Mouse (Mus musculus) left cerebral cortex, postnatal 4 days (tissue): Measurements from ENCODE around the gene Gdap1l1. TPM values are rescaled to one million over a fixed set of nuclear protein-coding genes. Genes with fewer than 3 reads are reported as not detected.
"Not testable (repeated sequence)": the region's sequence is repeated elsewhere in the genome, so short reads cannot be mapped to it uniquely, and the experiment has no call there.

Experiments
- DNase-seq: peaks from one replicate; pipeline ENCODE4 v3.0.0-alpha.2; 2022
- intact Hi-C: fragments of 180-260 bp; cut with DNase I; formaldehyde crosslinking; loops from one replicate; pipeline ENCODE4 v1.15.1; 2025
- total RNA-seq, 2 experiments: library from RNA; stranded (reverse); gene quantifications; 2 replicates each; pipeline ENCODE4 v1.2.3; 2021

Gene Gdap1l1
- total RNA-seq: 10 to 100 TPM; 90.8 to 98.3 TPM

DNA sequence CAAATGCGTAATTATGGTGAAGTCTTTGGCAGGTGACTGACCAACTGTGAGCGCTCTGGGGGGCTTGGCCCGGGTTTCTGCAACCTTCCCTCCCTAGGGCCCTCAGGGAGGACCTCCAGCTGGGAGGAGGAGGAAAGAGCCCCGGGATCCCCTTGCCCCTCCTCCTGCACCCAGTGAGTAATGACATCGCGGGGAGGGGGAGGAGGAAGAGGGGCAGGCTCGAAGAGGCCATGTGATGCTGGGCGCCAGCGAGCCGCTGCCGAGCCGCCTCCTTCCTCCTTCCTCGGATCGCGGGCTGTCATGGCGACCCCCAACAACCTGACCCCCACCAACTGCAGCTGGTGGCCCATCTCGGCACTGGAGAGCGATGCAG is at the start of gene Gdap1l1:
Gene Gdap1l1, plus strand, starts transcription at position 231 of the 373 bp plus-strand sequence.
- peak; percentile 76 for DNase-seq
- intact Hi-C loops: no loop called here

DNA sequence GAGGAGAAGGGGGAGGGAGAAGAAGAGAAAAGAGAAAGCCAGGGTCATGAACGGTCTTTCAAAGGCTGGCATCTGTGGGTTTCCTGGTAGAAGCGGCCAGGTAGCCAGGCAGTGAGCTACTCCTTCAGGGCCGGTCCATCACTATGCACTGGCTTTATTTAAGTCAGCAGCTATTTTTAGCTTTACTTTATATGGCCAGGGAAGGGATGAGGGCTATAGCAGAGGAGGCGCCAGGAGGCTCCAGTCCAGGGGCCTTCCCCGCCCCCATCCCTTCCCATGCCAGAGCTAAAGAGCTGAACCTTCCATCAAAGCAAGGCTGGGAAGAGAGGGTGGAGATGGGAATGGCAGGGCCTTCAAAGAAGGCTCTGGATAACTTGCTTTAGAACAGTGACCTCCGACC is 45.8 kb upstream of the Gdap1l1 start:
- intact Hi-C loops: no loop called here
- no peak for DNase-seq

DNA sequence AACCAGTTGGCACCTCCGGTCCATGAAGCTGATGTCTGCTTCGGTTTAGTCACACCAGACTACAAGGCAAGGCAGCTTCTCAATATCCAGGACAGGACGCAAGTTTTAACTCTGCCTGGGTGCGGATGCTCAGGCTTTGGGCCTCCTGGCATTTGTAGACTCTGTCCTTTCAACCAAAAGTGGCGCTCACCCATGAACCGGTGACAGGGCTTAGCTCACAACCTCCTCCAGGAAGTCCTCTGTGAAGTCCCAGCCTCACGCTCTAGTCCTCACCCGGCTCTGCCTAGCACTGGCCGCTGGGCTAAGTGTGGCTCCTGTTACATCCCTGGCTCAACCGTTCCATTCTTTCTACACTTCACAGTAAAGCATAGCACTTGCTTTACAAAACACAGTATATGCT is 45.0 kb upstream of the Gdap1l1 start:
- intact Hi-C loops: no loop called here

DNA sequence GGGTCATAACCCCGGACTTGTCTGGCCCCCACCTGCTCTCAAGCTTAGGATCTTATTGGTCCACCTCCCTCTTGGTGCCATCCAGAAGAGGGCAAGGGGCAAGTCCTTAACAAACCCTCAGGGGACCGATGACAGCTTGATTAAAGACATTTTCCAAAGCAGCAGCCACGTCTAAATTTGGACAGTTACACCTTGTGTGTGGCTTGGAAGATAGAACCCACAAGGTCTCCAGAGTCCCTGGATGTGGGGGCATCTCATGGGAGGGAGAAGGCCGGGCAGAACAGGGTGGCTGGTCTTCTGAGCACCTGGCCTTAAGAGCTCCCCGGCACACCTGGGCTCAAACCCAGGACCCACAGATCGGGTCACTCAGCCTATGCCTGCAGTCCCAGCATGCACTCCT is 44.3 kb upstream of the Gdap1l1 start:
- intact Hi-C loops: no loop called here
- no peak for DNase-seq

More for the DNA sequence above, 45.0 kb upstream of the Gdap1l1 start:
- DNase-seq: no peak

DNA sequence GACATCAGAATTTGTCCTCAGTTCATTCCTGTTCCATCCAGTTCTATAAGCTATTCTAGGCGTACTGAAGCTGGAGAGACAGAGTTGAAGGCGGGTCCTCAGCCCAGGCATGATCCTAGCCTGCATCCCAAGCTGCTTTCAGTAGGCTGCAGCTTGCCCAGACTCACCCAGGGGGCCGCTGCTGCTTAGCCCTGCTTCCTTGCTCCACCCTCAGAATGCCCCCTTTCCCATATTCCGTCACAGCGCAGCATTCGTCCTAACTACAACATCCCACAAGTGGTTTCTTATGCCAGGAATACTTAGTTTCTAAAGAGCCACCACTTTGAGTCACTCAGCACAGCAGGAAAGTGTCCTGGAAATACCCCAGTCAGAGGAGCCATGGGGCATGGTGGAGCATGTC is 43.3 kb upstream of the Gdap1l1 start:
- no peak for DNase-seq
- intact Hi-C loops: no loop called here

DNA sequence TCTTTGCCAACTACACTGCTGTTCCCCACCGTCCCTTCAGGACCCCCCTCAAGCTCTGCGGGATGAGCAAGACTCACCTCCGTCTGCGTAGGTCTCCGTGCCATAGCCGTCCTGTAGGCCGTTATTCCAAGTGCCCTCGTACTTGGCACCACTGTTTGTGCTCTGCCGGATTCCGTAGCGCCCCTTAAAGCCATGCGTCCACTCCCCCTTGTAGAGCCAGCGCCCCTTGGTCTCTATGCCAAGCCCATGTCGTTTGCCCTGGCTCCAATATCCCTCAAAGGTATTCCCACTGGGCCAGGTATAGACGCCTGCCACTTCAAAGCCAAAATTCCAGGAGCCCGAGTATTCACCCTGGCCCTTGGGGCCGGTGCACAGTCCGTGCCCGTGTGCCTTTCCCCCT is 41.2 kb upstream of the Gdap1l1 start:
- intact Hi-C loops: no loop called here

DNA sequence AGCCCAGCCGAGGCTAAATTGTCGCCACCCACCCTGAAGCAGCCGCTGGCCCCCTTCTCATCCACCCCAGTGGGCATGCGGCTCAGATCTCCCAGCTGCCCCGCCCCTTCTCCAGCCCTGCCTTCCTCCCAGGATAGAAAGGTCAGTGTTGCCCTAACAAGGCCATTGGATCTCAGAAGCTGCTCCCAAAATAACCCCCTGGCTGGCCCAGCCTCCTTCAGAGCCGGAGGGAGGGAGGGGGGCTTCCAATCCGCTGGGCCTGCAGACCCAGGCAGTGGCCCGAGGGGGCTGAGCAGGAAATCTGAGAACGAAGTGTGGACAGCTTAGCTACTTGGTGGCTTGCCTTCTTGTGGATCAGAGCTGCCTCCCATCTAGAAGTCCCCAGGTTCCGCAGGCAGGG is 40.4 kb upstream of the Gdap1l1 start, which contains the start of gene Jph2:
Gene Jph2, minus strand, starts transcription at position 89 of the 400 bp plus-strand sequence.
- intact Hi-C loops: no loop called here
- DNase-seq: no peak

More for the DNA sequence above, 41.2 kb upstream of the Gdap1l1 start:
- DNase-seq: no peak

DNA sequence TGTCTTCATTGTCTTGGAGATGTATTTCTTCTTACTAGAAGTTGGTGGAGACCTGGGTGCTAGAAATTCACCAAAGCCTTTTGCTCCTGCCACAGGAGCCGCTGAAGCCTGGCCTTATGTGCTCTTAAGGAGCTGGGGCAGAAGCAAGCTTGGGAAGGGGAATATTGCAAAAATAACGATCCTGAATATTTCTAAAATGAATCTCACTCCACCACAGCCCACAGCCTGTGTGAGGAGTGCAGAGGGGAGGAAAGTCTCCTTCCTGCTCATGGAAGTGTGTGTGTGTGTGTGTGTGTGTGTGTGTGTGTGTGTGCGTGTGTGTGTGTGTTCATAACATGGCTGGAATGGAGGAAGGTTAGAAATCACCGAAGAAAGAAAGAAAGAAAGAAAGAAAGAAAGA is 39.5 kb upstream of the Gdap1l1 start:
- intact Hi-C loops: no loop called here
- no peak for DNase-seq

DNA sequence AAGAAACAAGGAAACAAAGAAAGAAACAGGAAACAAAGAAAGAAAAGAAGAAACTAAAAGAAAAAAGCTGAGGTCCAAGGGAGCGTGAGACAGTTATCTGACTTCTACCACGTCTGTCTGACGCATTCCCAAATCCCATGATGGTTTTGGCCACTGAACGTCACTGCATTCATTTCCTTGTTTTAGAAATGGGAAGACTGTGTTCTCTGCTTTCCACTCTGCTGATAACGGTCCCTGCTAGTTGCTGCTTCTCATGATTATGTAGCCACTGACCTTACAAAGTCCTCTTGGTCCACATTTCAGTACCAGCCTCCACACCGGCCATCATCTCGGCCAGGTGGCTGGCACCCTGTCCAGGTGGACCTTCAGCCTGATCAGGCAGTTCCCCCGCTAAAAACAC is 39.1 kb upstream of the Gdap1l1 start:
- intact Hi-C loops: no loop called here

DNA sequence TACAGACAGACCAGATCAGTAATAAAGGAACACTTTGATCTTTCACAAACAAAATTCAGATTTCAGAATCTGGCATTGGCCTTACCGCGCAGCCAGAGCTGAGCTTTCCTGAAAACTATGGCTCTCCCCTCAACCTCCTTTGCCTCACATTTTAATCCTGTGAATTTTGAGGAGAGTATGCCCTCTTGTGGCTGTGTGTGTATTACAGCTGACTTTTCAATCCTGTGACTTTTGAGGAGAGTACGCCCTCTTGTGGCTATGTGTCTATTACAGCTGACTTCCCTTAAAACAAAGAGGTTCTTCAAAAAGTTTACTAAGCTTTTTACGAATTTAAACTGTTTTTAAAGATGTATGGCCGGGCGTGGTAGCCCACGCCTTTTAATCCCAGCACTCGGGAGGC is 37.1 kb upstream of the Gdap1l1 start:
- DNase-seq: peak; percentile 80
- intact Hi-C loops: loop anchor here (1.0 to 10.0 kb wide), 3 partner anchors 61 to 466 kb away; partner anchors contain the start of gene Srsf6

More for the DNA sequence above, 39.1 kb upstream of the Gdap1l1 start:
- DNase-seq: no peak

DNA sequence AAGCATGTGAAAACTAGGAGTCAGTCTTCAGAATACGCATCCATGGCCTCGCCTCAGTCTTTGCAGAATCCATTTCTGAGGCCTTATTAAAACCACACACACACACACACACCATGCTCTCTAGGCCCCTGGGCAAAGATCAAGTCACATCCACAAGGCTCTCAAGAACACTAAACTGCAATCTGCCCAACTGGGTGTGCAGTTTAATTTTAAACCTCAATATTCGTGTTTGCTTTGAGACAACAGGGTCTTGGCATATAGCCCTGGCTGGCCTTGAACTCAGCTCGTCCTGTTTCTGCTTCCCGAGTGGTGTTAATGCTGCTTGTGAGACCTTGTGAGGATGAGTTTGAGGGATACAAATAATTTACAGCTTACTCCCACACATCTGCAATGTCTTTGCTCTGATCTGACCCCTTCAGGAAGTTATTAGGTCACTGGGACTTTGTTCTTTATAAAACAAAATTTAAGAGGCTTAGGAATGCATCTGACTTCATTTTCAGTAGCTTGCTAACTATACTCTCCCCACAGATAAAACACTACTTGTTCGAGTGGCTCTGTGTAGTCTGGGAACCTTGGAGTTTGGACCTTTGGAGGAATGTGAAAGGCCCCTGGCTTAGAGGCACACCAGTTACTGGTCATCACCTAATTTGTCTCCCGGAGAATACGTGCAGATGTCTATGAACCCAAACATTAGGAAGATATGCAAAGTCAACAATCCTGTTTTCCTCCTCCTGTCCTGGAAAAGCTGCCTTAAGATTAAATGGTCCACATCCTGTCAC is 34.0 kb upstream of the Gdap1l1 start:
- intact Hi-C loops: loop anchor here (10.0 kb wide), 2 partner anchors 359 to 469 kb away; partner anchors contain the start of gene Srsf6
- DNase-seq: no peak

DNA sequence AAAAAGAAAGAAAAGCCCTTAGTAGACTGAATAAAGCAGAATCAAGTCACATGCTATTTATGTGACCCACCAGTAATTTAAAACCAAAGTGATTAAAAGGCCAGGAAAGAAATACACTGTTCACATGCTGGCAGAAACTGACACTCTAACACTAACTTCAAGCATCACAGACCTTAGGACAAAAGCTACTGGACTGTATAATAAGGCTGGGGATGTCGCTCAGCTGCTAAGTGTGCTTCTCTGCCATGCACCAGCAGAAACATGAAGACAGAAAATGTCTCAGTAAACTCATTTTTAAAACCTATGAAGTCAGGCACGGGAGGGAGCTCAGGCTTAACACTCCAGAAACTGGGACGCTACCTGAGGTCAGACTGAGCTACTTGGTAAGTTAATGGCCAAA is 28.1 kb upstream of the Gdap1l1 start:
- intact Hi-C loops: no loop called here
- DNase-seq: no peak

DNA sequence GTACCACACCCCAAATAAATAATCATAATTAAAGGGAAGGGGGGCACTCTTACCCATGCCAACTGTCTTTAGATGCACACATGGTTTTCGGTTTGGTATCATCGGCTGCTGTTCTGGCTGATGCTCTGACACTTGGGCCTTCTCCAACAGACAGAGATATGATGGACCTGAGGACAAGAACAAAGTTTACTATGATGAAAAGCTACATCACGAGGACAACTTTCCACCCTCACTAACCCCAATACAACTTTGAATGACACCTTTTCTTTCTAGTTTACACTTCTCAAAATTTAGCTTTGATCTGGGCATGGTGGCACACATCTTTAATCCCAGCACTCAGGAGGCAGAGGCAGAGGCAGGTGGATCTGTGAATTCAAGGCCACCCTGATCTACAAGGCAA is 26.9 kb upstream of the Gdap1l1 start:
- intact Hi-C loops: not testable (repeated sequence)

DNA sequence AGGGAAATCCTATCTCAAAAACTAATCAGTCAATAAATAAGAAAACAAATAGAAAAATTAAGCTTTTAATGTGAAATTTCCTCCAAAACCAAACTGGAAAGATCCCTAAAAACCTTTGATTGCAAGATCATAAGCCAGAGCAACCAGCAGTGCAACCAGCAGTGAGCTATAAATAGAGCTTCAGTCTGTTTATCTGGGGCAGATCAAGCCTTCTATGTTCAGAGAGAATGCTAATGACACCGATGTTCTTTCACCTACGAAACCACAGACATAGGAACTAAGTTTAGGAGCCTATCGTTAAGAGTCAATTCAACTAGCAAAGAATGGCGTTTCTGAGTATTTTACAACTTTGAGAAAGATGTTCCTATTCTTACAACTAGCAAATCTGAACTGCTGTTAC is 26.4 kb upstream of the Gdap1l1 start:
- intact Hi-C loops: no loop called here
- no peak for DNase-seq

More for the DNA sequence above, 26.9 kb upstream of the Gdap1l1 start:
- not testable (repeated sequence) for DNase-seq

DNA sequence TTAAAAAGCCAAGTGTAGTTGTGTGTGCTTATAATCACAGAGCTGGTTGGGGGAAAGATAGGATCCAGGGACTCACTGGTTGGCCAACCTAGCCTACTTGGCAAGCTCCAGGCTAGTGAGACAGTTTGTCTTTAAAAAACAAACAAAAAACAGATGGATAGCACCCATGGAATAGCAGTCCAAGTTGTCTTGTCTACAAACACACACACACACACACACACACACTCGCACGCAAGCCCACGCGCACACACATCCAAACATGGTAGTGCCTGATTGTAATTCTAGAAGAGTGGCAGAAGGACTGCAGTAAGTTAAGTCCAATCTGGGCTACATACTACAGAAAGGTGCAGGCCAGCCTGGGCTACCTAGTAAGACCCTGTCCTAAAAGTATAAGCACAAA is 25.9 kb upstream of the Gdap1l1 start:
- no peak for DNase-seq
- intact Hi-C loops: no loop called here

DNA sequence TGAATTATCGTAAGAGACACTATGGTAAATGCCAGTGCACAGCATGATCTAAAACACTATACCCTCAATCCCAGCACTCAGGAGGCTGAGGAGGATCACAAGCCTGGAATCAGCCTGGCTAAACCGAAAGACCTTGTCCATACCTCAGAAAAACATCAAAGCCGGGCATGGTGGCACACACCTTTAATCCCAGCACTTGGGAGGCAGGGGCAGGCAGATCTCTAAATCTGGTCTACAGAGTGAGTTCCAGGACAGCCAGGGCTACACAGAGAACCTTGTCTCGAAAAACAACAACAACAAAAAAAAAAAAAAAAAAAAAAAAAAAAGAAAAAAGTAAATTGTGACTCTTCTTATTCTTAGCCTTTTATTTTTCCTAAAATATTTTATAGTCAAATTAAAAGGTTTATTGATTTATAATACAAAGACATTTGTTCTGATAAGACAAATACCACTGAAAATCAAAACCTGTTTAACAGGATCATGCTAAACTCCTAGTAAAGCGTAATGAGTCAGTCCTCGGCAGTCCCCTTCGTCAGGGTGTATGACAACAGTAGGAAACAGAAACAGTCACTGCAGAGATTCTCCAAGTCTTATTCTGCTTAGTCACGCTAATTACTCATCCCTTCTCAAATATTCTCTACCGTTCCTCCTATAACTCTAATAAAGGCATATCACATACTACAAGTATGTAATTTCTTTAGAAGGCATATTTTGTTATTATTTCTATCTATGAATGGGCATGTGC is 25.3 kb upstream of the Gdap1l1 start:
- no peak for DNase-seq
- intact Hi-C loops: no loop called here

DNA sequence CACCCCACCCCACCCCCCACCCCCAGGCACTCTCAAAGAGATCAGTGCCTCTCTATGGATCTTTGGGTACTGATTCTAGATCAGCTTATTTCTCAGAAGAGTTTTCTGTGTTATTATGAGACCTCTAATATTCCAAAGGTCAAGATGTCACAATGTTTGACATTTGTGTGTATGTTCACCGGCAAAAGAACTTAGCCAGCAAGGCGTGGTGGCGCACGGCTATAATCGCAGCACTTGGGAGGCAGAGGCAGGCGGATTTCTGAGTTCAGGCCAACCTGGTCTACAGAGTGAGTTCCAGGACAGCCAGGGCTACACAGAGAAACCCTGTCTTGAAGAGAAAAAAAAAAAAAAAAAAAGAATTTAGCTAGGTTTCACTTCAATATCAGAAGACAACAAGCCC is 21.2 kb upstream of the Gdap1l1 start:
- no peak for DNase-seq
- intact Hi-C loops: no loop called here

DNA sequence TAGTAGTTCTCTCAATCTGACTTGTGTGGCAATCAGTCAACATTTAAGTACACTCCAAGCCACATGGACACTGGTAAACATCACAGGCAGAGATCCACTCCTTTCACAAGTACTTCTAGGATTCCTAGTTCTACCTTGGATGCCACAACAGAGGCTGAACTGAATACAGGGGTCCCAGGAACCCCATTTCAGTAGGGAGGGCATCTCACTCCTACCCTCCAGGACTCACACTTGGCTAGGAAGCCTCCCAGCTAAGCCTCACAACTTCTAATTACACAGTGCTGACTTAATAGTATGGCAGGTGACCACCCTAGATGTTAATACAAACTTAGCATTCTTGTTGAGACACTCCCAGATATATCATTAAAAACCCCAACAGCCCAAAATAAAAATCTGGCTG is 20.4 kb upstream of the Gdap1l1 start:
- DNase-seq: no peak
- intact Hi-C loops: no loop called here

DNA sequence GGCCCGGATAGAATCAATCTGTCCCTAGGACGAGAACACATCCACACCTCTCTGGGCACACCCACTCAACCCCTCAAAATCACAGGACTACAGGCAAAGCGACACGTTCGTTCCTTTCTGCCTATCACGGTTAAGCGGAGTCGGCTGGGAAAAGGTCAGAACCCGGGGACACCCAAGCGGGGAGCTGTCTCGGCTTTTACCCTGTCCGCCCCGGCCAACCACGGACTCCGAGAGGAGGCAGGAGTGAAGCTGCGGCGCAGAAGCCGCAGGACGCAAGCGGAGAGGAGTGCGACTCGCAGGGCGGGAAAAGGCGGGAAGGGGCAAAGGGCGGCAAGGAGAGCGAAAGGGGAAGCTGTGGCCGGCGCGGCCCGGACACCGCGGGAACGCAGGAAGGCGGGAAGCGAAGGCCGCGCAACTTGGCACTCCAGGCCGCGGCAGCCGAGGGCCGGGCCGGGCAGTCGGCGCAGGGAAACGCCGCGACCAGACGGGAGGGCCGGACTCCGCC is 19.4 kb upstream of the Gdap1l1 start:
- intact Hi-C loops: no loop called here
- no peak for DNase-seq

DNA sequence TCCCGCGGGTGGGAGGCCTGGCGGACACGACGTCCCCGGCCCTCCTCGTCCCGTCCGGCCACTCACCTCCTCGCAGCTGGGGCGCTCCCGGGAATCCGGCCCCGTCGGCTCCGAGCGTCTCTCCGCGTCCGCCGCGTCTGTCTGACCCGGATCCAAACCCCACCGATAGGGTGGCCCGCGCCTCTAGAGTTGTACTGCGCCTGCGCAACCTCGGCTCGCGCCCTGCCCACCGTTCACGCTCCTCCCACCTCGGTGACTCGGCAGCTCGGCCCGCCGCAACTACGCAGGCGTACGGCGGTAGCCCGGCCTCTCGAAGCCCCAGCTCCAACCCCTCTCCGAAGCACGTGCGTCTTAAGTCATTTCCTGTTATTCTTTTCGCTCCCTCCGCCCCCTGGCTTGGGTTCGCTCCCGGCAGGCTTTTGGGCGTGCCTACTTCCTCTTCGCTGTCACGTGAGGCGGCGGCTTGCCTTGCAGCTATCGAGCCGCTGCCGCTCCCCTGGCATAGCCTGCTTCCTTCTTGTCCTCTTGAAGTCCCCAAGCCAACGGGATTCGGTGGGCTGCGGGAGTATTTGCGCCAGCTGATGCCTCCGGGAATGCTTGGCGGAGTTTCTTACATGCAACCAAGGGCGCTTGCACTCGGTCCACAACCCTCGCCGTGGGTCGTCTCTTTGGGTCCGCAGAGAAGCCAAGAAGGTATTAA is 18.8 kb upstream of the Gdap1l1 start:
- peak; percentile 99 for DNase-seq
- intact Hi-C loops: no loop called here

DNA sequence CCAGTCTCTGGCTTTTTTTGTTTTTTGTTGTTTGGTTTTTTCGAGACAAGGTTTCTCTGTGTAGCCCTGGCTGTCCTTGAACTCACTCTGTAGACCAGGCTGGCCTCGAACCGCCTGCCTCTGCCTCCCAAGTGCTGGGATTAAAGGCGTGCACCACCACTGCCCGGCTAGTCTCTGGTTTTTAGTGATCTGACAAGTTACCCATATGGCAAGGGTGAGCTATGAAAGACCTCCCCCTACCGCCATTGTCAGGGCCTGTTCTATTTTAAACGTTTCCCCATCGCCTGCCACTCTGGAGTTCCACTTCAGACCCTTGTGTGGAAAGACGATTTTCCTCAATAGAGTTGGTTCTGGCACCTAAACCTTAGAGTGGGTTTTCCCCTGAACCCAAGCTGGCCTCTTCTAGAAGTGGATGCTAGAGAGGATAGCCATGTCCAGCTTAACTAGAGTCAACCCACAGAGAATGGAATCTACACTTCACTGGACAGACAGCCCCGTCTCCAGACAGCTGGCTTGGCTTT is 17.9 kb upstream of the Gdap1l1 start:
- intact Hi-C loops: no loop called here
- DNase-seq: no peak
